Mouse (Mus musculus) limb, embryonic 11.5 days (tissue): ENCODE results near the gene Zfp282. TPM values are rescaled to one million over a fixed set of nuclear protein-coding genes. Genes with fewer than 3 reads are reported as not detected.

Source experiments
- ATAC-seq: fragments of 200-750 bp; cut with Nextera tagmentation; 2 replicates; pipeline ENCODE4 v1.8.0; 2017; ENCODE audit warnings: low read depth; ENCODE audit not compliant: insufficient number of reproducible peaks, low FRiP score, low TSS enrichment
- DNase-seq: peaks from one replicate; pipeline ENCODE4 v3.0.0-alpha.2; 2015; ENCODE audit warnings: low spot score
- H3K27ac ChIP-seq: fragments of 300-500 bp; sonication (generic); replicated peaks from 2 replicates; pipeline ENCODE4 v1.5.1; 2014; ENCODE audit warnings: low read depth, mild to moderate bottlenecking, low read length
- H3K27me3 ChIP-seq: fragments of 300-500 bp; sonication (generic); 2 replicates; pipeline ENCODE4 v1.6.1; 2014; ENCODE audit warnings: mild to moderate bottlenecking, low read length, mixed read lengths; ENCODE audit not compliant: control insufficient read depth, insufficient read depth
- H3K36me3 ChIP-seq: fragments of 300-500 bp; sonication (generic); 2 replicates; pipeline ENCODE4 v1.6.1; 2014; ENCODE audit warnings: mild to moderate bottlenecking, low read length, moderate library complexity, mixed read lengths; ENCODE audit not compliant: control insufficient read depth, insufficient read depth
- H3K4me1 ChIP-seq: fragments of 300-500 bp; sonication (generic); 2 replicates; pipeline ENCODE4 v1.6.1; 2014; ENCODE audit warnings: low read length, mixed read lengths; ENCODE audit not compliant: control insufficient read depth, insufficient read depth
- H3K4me2 ChIP-seq: fragments of 300-500 bp; sonication (generic); 2 replicates; pipeline ENCODE4 v1.6.1; 2014; ENCODE audit warnings: low read depth, mild to moderate bottlenecking, moderate library complexity; ENCODE audit not compliant: severe bottlenecking
- H3K4me3 ChIP-seq: fragments of 300-500 bp; sonication (generic); 2 replicates; pipeline ENCODE4 v1.5.1; 2014; ENCODE audit warnings: low read depth, low read length
- H3K9ac ChIP-seq: fragments of 300-500 bp; sonication (generic); 2 replicates; pipeline ENCODE4 v1.6.1; 2014; ENCODE audit warnings: mild to moderate bottlenecking, low read length
- H3K9me3 ChIP-seq: fragments of 300-500 bp; sonication (generic); 2 replicates; pipeline ENCODE4 v1.6.1; 2016; ENCODE audit warnings: low read length; ENCODE audit not compliant: control insufficient read depth
- WGBS: fragments of 180-500 bp; shearing (Covaris S2); extraction: QIAGEN DNeasy Blood & Tissue Kit; methylation state at CpG from one replicate; pipeline ENCODE4 v1.1.7; 2014; 5-methylcytosine and 5-hydroxymethylcytosine counted together
- polyA plus RNA-seq: library from polyadenylated mRNA; unstranded; fragments of >200 nt; fragmentation: Nextera tagmentation; extraction: Ambion mirVana; gene quantifications from 2 replicates; pipeline ENCODE4 v1.2.1, GENCODE M21; 2014

Zfp282 gene
- polyA plus RNA-seq, 1 experiment from 2014 or later: 12.9 TPM

GRCm38 (mm10) chr6:47920447-47921340 is 43.7 kb downstream of the Zfp282 start, which contains the start of gene Zfp212:
Gene Zfp212 (plus strand): TSS chr6:47920476.
- ATAC-seq (peak; percentile 92), DNase-seq (peak; percentile 94)
- Histone ChIP-seq H3K4me2 (peak within 1 kb of the TSS; percentile 69), H3K9ac (peak within 1 kb of the TSS; percentile 88), H3K9me3 (no peaks in the 10 kb centered on the region), H3K27ac (peak within 1 kb of the TSS; percentile 90), H3K4me1 (peaks cover 8% of the 10 kb centered on the region), H3K4me3 (peak within 1 kb of the TSS; percentile 86), H3K27me3 (no peaks in the 10 kb centered on the region), H3K36me3 (no peaks in the 10 kb centered on the region)
- WGBS: under 1% methylated on average over 67 of the region's 67 CpGs

GRCm38 (mm10) chr6:47942461-47942860 is 65.5 kb downstream of the Zfp282 start:
- Histone ChIP-seq H3K27me3 (no peaks in the 10 kb centered on the region), H3K4me2 (peak overlapping the region; percentile 78), H3K9ac (no peak overlapping the region; the same call in 1 of the 2 replicates), H3K9me3 (no peaks in the 10 kb centered on the region), H3K4me1 (peaks cover 2% of the 10 kb centered on the region; the same call in 1 of the 2 replicates), H3K27ac (no peak overlapping the region), H3K36me3 (peaks cover 8% of the 10 kb centered on the region; the same call in 1 of the 2 replicates), H3K4me3 (peak overlapping the region; percentile 41; the same call in 1 of the 2 replicates)
- 57% methylated on average over 12 of the region's 12 CpGs for WGBS
- ATAC-seq (no peak), DNase-seq (peak; percentile 33)

GRCm38 (mm10) chr6:47943021-47943691 is 66.2 kb downstream of the Zfp282 start:
- H3K9me3 ChIP-seq: no peaks in the 10 kb centered on the region
- DNase-seq: peak; percentile 80
- peak overlapping the region; percentile 78 for H3K4me2 ChIP-seq
- H3K36me3 ChIP-seq: peaks cover 8% of the 10 kb centered on the region; the same call in 1 of the 2 replicates
- 12% methylated on average over 62 of the region's 64 CpGs for WGBS
- peaks cover 2% of the 10 kb centered on the region; the same call in 1 of the 2 replicates for H3K4me1 ChIP-seq
- peak overlapping the region; percentile 88 for H3K9ac ChIP-seq
- peak; percentile 82 for ATAC-seq
- peak overlapping the region; percentile 41 for H3K4me3 ChIP-seq
- H3K27me3 ChIP-seq: no peaks in the 10 kb centered on the region
- H3K27ac ChIP-seq: peak overlapping the region; percentile 70; the same call in 1 of the 2 replicates

GRCm38 (mm10) chr6:47943721-47944120 is 66.7 kb downstream of the Zfp282 start:
- peak overlapping the region; percentile 88 for H3K9ac ChIP-seq
- peaks cover 8% of the 10 kb centered on the region; the same call in 1 of the 2 replicates for H3K36me3 ChIP-seq
- H3K4me3 ChIP-seq: peak overlapping the region; percentile 41
- no peaks in the 10 kb centered on the region for H3K27me3 ChIP-seq
- WGBS: 78% methylated on average over 3 of the region's 3 CpGs
- ATAC-seq (no peak), DNase-seq (no peak)
- no peak overlapping the region for H3K27ac ChIP-seq
- no peaks in the 10 kb centered on the region for H3K9me3 ChIP-seq
- H3K4me2 ChIP-seq: peak overlapping the region; percentile 78
- peaks cover 2% of the 10 kb centered on the region; the same call in 1 of the 2 replicates for H3K4me1 ChIP-seq

- DNase-seq: no peak
- Histone ChIP-seq H3K9ac (no peak overlapping the region), H3K9me3 (no peaks in the 10 kb centered on the region), H3K4me3 (no peak overlapping the region), H3K36me3 (peaks cover 8% of the 10 kb centered on the region; the same call in 1 of the 2 replicates), H3K4me2 (no peak overlapping the region), H3K27ac (no peak overlapping the region), H3K27me3 (no peaks in the 10 kb centered on the region), H3K4me1 (peaks cover 2% of the 10 kb centered on the region; the same call in 1 of the 2 replicates)
- 92% methylated on average over 4 of the region's 4 CpGs for WGBS
- no peak for ATAC-seq
Measured at GRCm38 (mm10) chr6:47947388-47947787, 70.4 kb downstream of the Zfp282 start.

- DNase-seq: peak; percentile 94
Measured at GRCm38 (mm10) chr6:47953191-47953726, 76.3 kb downstream of the Zfp282 start, which contains the start of gene Zfp956. Gene Zfp956 (plus strand): TSS chr6:47953390.

GRCm38 (mm10) chr6:47954425-47954824 is 77.4 kb downstream of the Zfp282 start:
- Histone ChIP-seq H3K4me2 (no peak overlapping the region; the same call in 1 of the 2 replicates), H3K9me3 (no peaks in the 10 kb centered on the region), H3K4me1 (0 out of 2 replicates have a peak, but pooled peaks cover 2% of the 10 kb centered on the region), H3K36me3 (no peaks in the 10 kb centered on the region), H3K27ac (no peak overlapping the region), H3K27me3 (no peaks in the 10 kb centered on the region), H3K9ac (no peak overlapping the region), H3K4me3 (peak overlapping the region; percentile 67; the same call in 1 of the 2 replicates)
- DNase-seq (no peak), ATAC-seq (no peak)
- WGBS: 89% methylated on average over 3 of the region's 3 CpGs

More at GRCm38 (mm10) chr6:47953191-47953726, 76.3 kb downstream of the Zfp282 start, which contains the start of gene Zfp956:
- under 1% methylated on average over 31 of the region's 31 CpGs for WGBS
- ATAC-seq: peak; percentile 97
- H3K4me1 ChIP-seq: 0 out of 2 replicates have a peak, but pooled peaks cover 2% of the 10 kb centered on the region
- H3K9me3 ChIP-seq: no peaks in the 10 kb centered on the region
- H3K36me3 ChIP-seq: no peaks in the 10 kb centered on the region
- H3K27me3 ChIP-seq: no peaks in the 10 kb centered on the region
- H3K9ac ChIP-seq: peak within 1 kb of the TSS; percentile 74
- 0 out of 2 replicates have a peak within 1 kb of the TSS, but pooled peaks have one; percentile 30 for H3K27ac ChIP-seq
- H3K4me2 ChIP-seq: peak within 1 kb of the TSS; percentile 75
- peak within 1 kb of the TSS; percentile 67 for H3K4me3 ChIP-seq
